Mouse (Mus musculus): ENCODE results near the gene Rab31. TPM values are rescaled to one million over a fixed set of nuclear protein-coding genes. Genes with fewer than 3 reads are reported as not detected.

Rab31 gene
- polyA plus RNA-seq, 1 experiment = 6.5 TPM

DNA sequence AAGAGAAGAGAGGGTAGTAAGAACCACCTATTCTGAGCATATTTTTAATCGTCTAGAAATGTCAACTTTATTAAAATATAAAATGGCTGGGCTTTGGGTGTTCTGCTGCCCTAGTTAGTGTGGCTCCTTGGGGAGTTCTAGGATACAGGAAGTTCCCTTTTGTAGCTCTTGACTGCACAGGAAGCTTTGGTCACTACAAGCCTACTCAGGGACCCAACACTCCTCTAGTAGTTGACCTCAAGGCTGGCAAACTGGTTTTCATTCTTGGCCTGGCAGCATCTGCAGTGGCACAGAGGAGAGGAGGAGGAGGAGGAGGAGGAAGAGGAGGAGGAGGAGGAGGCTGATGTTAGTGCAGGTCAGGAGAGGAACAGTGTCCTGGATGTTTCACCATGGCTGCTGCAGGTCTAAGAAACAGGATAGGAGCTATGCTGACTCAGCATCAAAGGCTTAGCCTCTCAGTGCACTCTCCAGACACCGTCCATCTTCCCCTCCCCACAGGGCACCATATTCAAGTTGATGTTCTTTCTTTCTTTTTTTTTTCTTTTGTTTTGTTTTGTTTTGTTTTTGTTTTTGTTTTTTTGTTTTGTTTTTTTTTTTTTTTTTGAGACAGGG, 91.6 kb downstream of the Rab31 start:
- Histone ChIP-seq H3K36me3 (ENCODE audit: control insufficient read depth, insufficient read depth, low read length) (no peaks in the 10 kb centered on the region), H3K27ac (ENCODE audit: control insufficient read depth, insufficient read depth, low read length) (no peak overlapping the region), H3K27me3 (ENCODE audit: control insufficient read depth, insufficient read depth, low read length) (no peaks in the 10 kb centered on the region), H3K4me1 (replicated peaks; ENCODE audit: control insufficient read depth, insufficient read depth, low read length) (no peaks in the 10 kb centered on the region), H3K4me3 (ENCODE audit: control insufficient read depth, insufficient read depth, low read length) (no peak overlapping the region)
- TF ChIP-seq POLR2A (IDR thresholded peaks at IDR 0.05; ENCODE audit: control insufficient read depth, extremely low read depth, insufficient read depth, low read length, poor library complexity) (no peak), CTCF (IDR thresholded peaks at IDR 0.05; ENCODE audit: borderline replicate concordance, control insufficient read depth, extremely low read depth, insufficient read depth, low read length, poor library complexity) (no peak)
- no peak for DNase-seq
- 79% methylated on average over 2 of the region's 2 CpGs for WGBS

DNA sequence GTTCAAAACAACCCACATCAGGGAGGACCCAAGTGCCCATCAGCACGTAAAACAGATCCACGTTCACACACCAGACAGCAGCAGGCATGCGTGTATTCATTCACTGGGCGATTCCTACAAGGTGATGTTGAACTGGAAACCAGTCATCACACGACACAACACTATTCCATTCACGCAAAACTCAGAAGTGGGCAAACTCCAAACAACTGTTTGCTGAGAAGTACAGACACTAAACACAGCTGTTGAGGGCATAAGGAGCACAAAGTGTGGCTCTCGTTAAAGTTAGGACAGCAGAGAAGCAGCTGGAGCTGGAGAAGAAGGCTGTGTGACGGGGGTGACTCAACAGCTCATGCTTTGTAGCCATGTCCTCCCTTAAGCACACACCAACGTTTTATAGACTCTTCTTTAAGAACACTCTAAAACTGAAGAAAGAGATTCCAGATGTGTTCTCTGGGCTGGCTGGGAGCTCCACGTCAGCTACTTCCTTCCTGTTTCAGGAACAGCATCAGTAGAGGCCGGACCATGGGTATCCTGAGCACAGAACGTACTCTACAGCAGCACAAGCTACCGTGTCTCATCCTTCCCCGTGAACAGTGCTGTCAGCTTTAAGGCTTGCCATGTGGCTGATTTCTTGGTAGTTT, 92.6 kb downstream of the Rab31 start:
- H3K36me3 ChIP-seq (ENCODE audit: control insufficient read depth, insufficient read depth, low read length) = no peaks in the 10 kb centered on the region
- WGBS = 72% methylated on average over 14 of the region's 14 CpGs
- TF ChIP-seq POLR2A (IDR thresholded peaks at IDR 0.05; ENCODE audit: control insufficient read depth, extremely low read depth, insufficient read depth, low read length, poor library complexity) (no peak), CTCF (IDR thresholded peaks at IDR 0.05; ENCODE audit: borderline replicate concordance, control insufficient read depth, extremely low read depth, insufficient read depth, low read length, poor library complexity) (no peak)
- no peaks in the 10 kb centered on the region for H3K27me3 ChIP-seq (ENCODE audit: control insufficient read depth, insufficient read depth, low read length)
- H3K27ac ChIP-seq (ENCODE audit: control insufficient read depth, insufficient read depth, low read length) = no peak overlapping the region
- H3K4me3 ChIP-seq (ENCODE audit: control insufficient read depth, insufficient read depth, low read length) = no peak overlapping the region
- no peak for DNase-seq
- no peaks in the 10 kb centered on the region for H3K4me1 ChIP-seq (replicated peaks; ENCODE audit: control insufficient read depth, insufficient read depth, low read length)

DNA sequence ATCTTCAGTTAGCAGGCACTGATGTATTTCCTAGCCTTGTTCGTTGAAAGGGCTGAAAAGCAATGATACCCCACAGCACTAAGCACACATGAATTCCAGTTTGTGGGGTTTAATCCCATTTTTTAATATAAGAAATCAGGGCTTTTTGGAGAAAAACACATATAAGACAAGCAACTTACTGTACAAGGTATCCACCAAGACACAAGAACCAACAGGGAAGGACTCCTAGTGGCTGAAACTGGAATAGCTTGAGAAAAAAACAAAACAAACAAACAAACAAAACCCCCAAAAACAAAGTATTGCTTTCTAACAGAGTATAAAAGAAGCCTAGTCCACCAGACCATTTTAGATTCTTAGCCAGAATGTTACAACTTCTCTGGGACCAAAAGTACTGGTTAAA, 94.8 kb downstream of the Rab31 start:
- H3K4me1 ChIP-seq (replicated peaks; ENCODE audit: control insufficient read depth, insufficient read depth, low read length) = peaks cover 6% of the 10 kb centered on the region; the same call in 1 of the 2 replicates
- TF ChIP-seq POLR2A (IDR thresholded peaks at IDR 0.05; ENCODE audit: control insufficient read depth, extremely low read depth, insufficient read depth, low read length, poor library complexity) = no peak
- no peak for TF ChIP-seq CTCF (IDR thresholded peaks at IDR 0.05; ENCODE audit: borderline replicate concordance, control insufficient read depth, extremely low read depth, insufficient read depth, low read length, poor library complexity)
- H3K27ac ChIP-seq (ENCODE audit: control insufficient read depth, insufficient read depth, low read length) = no peak overlapping the region
- 98% methylated on average over 1 of the region's 1 CpGs for whole genome bisulfite sequencing
- no peaks in the 10 kb centered on the region for H3K27me3 ChIP-seq (ENCODE audit: control insufficient read depth, insufficient read depth, low read length)
- H3K4me3 ChIP-seq (ENCODE audit: control insufficient read depth, insufficient read depth, low read length) = no peak overlapping the region
- no peak for DNase-seq
- H3K36me3 ChIP-seq (ENCODE audit: control insufficient read depth, insufficient read depth, low read length) = no peaks in the 10 kb centered on the region

DNA sequence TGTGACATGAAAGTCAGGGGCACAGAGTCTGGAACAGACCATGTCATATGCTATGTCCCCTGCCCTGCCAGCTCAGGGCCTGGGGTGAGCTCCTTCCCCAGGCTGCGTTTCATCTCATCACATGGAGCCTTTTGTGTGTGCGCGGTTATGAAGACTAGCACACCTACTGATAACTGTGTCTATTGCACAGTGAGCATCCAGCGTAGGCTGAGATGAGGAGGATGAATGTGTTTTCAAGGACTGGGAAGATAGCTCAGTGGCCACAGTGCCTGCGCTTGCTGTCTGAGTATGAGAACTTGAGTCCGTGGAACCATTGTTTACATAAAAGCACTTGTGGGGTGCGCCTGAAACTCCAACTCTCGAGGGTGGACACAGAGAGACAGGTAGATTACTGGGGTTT, 96.0 kb downstream of the Rab31 start:
- H3K4me1 ChIP-seq (replicated peaks; ENCODE audit: control insufficient read depth, insufficient read depth, low read length) = peaks cover 6% of the 10 kb centered on the region; the same call in 1 of the 2 replicates
- no peaks in the 10 kb centered on the region for H3K36me3 ChIP-seq (ENCODE audit: control insufficient read depth, insufficient read depth, low read length)
- H3K27me3 ChIP-seq (ENCODE audit: control insufficient read depth, insufficient read depth, low read length) = no peaks in the 10 kb centered on the region
- DNase-seq = no peak
- TF ChIP-seq POLR2A (IDR thresholded peaks at IDR 0.05; ENCODE audit: control insufficient read depth, extremely low read depth, insufficient read depth, low read length, poor library complexity) (no peak), CTCF (IDR thresholded peaks at IDR 0.05; ENCODE audit: borderline replicate concordance, control insufficient read depth, extremely low read depth, insufficient read depth, low read length, poor library complexity) (no peak)
- no peak overlapping the region for H3K27ac ChIP-seq (ENCODE audit: control insufficient read depth, insufficient read depth, low read length)
- H3K4me3 ChIP-seq (ENCODE audit: control insufficient read depth, insufficient read depth, low read length) = no peak overlapping the region
- WGBS = 97% methylated on average over 8 of the region's 8 CpGs

DNA sequence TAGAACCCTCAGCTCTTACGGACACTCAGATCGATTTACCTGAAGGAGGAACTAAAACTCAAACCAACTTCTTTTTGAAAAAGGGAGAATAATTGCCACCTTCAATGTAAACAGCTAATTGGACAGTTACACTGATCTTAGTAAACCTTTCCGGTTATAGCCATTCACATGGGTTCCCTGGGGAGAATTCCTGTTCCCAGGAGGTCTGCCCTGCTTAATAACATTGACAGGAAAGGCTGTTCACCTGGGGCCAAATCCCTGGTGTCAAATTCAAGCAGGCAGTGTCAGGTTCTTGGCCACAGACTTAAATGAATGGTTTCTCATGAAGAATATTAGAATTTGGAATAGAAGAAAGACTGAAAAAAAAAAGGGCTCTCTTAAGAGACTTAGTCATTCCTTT, 96.6 kb downstream of the Rab31 start:
- H3K36me3 ChIP-seq (ENCODE audit: control insufficient read depth, insufficient read depth, low read length) = no peaks in the 10 kb centered on the region
- 87% methylated on average over 3 of the region's 3 CpGs for WGBS
- TF ChIP-seq CTCF (IDR thresholded peaks at IDR 0.05; ENCODE audit: borderline replicate concordance, control insufficient read depth, extremely low read depth, insufficient read depth, low read length, poor library complexity) (no peak), POLR2A (IDR thresholded peaks at IDR 0.05; ENCODE audit: control insufficient read depth, extremely low read depth, insufficient read depth, low read length, poor library complexity) (no peak)

DNA sequence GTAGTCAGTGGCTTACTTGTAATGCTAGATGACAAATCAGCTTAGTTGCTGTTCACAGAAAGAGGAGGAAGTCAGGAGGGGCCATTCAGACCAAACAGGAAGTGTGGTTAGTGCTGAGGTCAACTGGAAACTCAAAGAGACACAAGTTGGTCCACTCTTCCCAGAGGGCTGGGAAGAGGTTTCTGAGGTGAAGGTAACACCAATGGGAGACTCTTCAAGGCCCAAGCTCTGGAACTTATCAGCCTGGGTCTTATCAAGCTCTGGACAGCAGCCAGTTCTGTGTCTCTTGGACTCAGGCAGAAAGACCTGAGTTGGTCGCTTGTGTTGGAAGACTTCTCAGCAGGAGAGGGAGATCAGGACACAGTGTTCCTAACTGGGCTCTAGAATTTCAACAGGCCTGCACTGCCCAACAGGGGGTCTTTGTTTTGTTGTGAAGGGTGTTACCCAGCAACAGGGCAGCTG, 97.8 kb downstream of the Rab31 start:
- Histone ChIP-seq H3K4me1 (replicated peaks; ENCODE audit: control insufficient read depth, insufficient read depth, low read length) (peaks cover 6% of the 10 kb centered on the region; the same call in 1 of the 2 replicates), H3K36me3 (ENCODE audit: control insufficient read depth, insufficient read depth, low read length) (no peaks in the 10 kb centered on the region), H3K27me3 (ENCODE audit: control insufficient read depth, insufficient read depth, low read length) (no peaks in the 10 kb centered on the region), H3K4me3 (ENCODE audit: control insufficient read depth, insufficient read depth, low read length) (no peak overlapping the region), H3K27ac (ENCODE audit: control insufficient read depth, insufficient read depth, low read length) (no peak overlapping the region)
- WGBS = 19% methylated on average over 1 of the region's 1 CpGs
- DNase-seq = no peak
- no peak for TF ChIP-seq CTCF (IDR thresholded peaks at IDR 0.05; ENCODE audit: borderline replicate concordance, control insufficient read depth, extremely low read depth, insufficient read depth, low read length, poor library complexity)
- TF ChIP-seq POLR2A (IDR thresholded peaks at IDR 0.05; ENCODE audit: control insufficient read depth, extremely low read depth, insufficient read depth, low read length, poor library complexity) = no peak

More for the DNA sequence above, 96.6 kb downstream of the Rab31 start:
- Histone ChIP-seq H3K4me1 (replicated peaks; ENCODE audit: control insufficient read depth, insufficient read depth, low read length) (peaks cover 6% of the 10 kb centered on the region; the same call in 1 of the 2 replicates), H3K4me3 (ENCODE audit: control insufficient read depth, insufficient read depth, low read length) (no peak overlapping the region), H3K27ac (ENCODE audit: control insufficient read depth, insufficient read depth, low read length) (no peak overlapping the region), H3K27me3 (ENCODE audit: control insufficient read depth, insufficient read depth, low read length) (no peaks in the 10 kb centered on the region)
- no peak for DNase-seq

Measured in thymus, adult 2 months (tissue).